In genomic region chr3:87909874-87910273, GRCm38 (mm10) we compare ENCODE assay signal across 8 mouse cellular contexts. TPM values are rescaled to one million over a fixed set of nuclear protein-coding genes. Genes with fewer than 3 reads are reported as not detected.
A peak's percentile ranks its signal among the peaks of the same experiment; 100 is the strongest.
DNase-seq lines count a peak whose midpoint lies in the region; ATAC-seq and TF ChIP-seq lines count a peak whose summit lies in the region.

No protein-coding gene starts in this region.

- peak overlapping the region; percentile 52; the same call in 1 of the 2 replicates for H3K4me3 ChIP-seq in layer of hippocampus, adult 2 months
- peak overlapping the region; percentile 99 for H3K4me3 ChIP-seq in embryonic facial prominence, embryonic 10.5 days
- H3K4me3 ChIP-seq in intestine, embryonic 14.5 days (ENCODE audit: low read depth, low read length): peak overlapping the region; percentile 36; the same call in 1 of the 2 replicates
- H3K4me3 ChIP-seq in midbrain, embryonic 12.5 days: no peak overlapping the region

- no peak for DNase-seq in layer of hippocampus, adult 2 months (ENCODE audit: low spot score in 2 of 2)
- no peak for DNase-seq in layer of hippocampus, adult 18-20 months (ENCODE audit: low spot score in 2 of 2)
- peak; percentile 21 for DNase-seq in embryonic facial prominence, embryonic 10.5 days (ENCODE audit: low spot score)
- DNase-seq in intestine, embryonic 14.5 days (ENCODE audit: low spot score): no peak
- DNase-seq in ovary, postnatal 14 days (ENCODE audit: low spot score): no peak
- DNase-seq in left cerebral cortex, postnatal 36 days (ENCODE audit: low spot score in 2 of 2): no peak
- DNase-seq in left cerebral cortex, adult 8-10 months (ENCODE audit: low spot score in 2 of 2): no peak

- peaks cover 26% of the 10 kb centered on the region for H3K36me3 ChIP-seq in embryonic facial prominence, embryonic 10.5 days (replicated peaks)
- peaks cover 18% of the 10 kb centered on the region for H3K36me3 ChIP-seq in intestine, embryonic 14.5 days (ENCODE audit: control insufficient read depth, insufficient read depth, low read length)
- peaks cover 21% of the 10 kb centered on the region for H3K36me3 ChIP-seq in midbrain, embryonic 12.5 days

- H3K4me2 ChIP-seq in intestine, embryonic 14.5 days (ENCODE audit: low read length): peak overlapping the region; percentile 49
- H3K4me2 ChIP-seq in midbrain, embryonic 12.5 days (replicated peaks): peak overlapping the region; percentile 66

- no peaks in the 10 kb centered on the region for H3K27me3 ChIP-seq in embryonic facial prominence, embryonic 10.5 days (replicated peaks; ENCODE audit: low read depth, poor library complexity, severe bottlenecking)
- no peaks in the 10 kb centered on the region for H3K27me3 ChIP-seq in intestine, embryonic 14.5 days (replicated peaks; ENCODE audit: control insufficient read depth, insufficient read depth, low read length)
- H3K27me3 ChIP-seq in midbrain, embryonic 12.5 days: no peaks in the 10 kb centered on the region

- peak overlapping the region; percentile 11 for H3K9ac ChIP-seq in intestine, embryonic 14.5 days (ENCODE audit: low read length)
- H3K9ac ChIP-seq in midbrain, embryonic 12.5 days (replicated peaks): peak overlapping the region; percentile 48

- no peaks in the 10 kb centered on the region for H3K9me3 ChIP-seq in embryonic facial prominence, embryonic 10.5 days
- no peaks in the 10 kb centered on the region for H3K9me3 ChIP-seq in intestine, embryonic 14.5 days (ENCODE audit: control insufficient read depth, low read length)
- no peaks in the 10 kb centered on the region for H3K9me3 ChIP-seq in midbrain, embryonic 12.5 days

- intact Hi-C loops in left cerebral cortex, postnatal 36 days (cut with DNase I): no loop called here

- no peak for ATAC-seq in intestine, embryonic 14.5 days (replicated peaks; ENCODE audit: low FRiP score, low TSS enrichment, low read depth)
- no peak for ATAC-seq in midbrain, embryonic 12.5 days (ENCODE audit: low FRiP score, low read depth)

- 9% methylated on average over 4 of the region's 4 CpGs for WGBS in embryonic facial prominence, embryonic 10.5 days
- WGBS in intestine, embryonic 14.5 days: 7% methylated on average over 4 of the region's 4 CpGs
- 6% methylated on average over 4 of the region's 4 CpGs for WGBS in midbrain, embryonic 12.5 days

- peaks cover 56% of the 10 kb centered on the region for H3K4me1 ChIP-seq in embryonic facial prominence, embryonic 10.5 days
- H3K4me1 ChIP-seq in intestine, embryonic 14.5 days (replicated peaks; ENCODE audit: control insufficient read depth, insufficient read depth, low read length): peaks cover 36% of the 10 kb centered on the region
- peaks cover 44% of the 10 kb centered on the region for H3K4me1 ChIP-seq in midbrain, embryonic 12.5 days

- peak overlapping the region; percentile 84 for H3K27ac ChIP-seq in layer of hippocampus, adult 2 months
- H3K27ac ChIP-seq in embryonic facial prominence, embryonic 10.5 days (replicated peaks): peak overlapping the region; percentile 99
- peak overlapping the region; percentile 72 for H3K27ac ChIP-seq in intestine, embryonic 14.5 days (ENCODE audit: low read depth)
- H3K27ac ChIP-seq in midbrain, embryonic 12.5 days (replicated peaks): peak overlapping the region; percentile 83

- TF ChIP-seq CTCF in layer of hippocampus, adult 2 months (conservative IDR thresholded peaks at IDR 0.05): no peak

RNA-seq across cellular contexts. Expression of gene Hdgf, which starts 3.8 kb away (rescaled TPM):
- 100 to 1,000 TPM; 140 to 146 TPM for total RNA-seq in layer of hippocampus, adult 2 months (2021)
- total RNA-seq in layer of hippocampus, adult 18-20 months (2021): 100 to 1,000 TPM; 144 to 153 TPM
- polyA plus RNA-seq in embryonic facial prominence, embryonic 10.5 days (2016; fragmentation: Nextera tagmentation; extraction: Ambion mirVana): 269 and 278 TPM in 2 replicates
- polyA plus RNA-seq in intestine, embryonic 14.5 days (2014; fragmentation: Nextera tagmentation; extraction: Ambion mirVana): 167 and 246 TPM in 2 replicates
- 233 and 243 TPM in 2 replicates for polyA plus RNA-seq in midbrain, embryonic 12.5 days (2016; fragmentation: Nextera tagmentation; extraction: Ambion mirVana)
- 100 to 1,000 TPM; 150 to 153 TPM for total RNA-seq in left cerebral cortex, postnatal 36 days (2021)
- total RNA-seq in left cerebral cortex, adult 8-10 months (2022): 100 to 1,000 TPM; 144 to 158 (median 146) TPM

RNA-seq across cellular contexts. Expression of gene Mrpl24, which starts 9.4 kb away (rescaled TPM):
- total RNA-seq in layer of hippocampus, adult 2 months (2021): 10 to 100 TPM; 54.3 to 55.1 TPM
- total RNA-seq in layer of hippocampus, adult 18-20 months (2021): 10 to 100 TPM; 52.3 to 55.2 TPM
- polyA plus RNA-seq in embryonic facial prominence, embryonic 10.5 days (2016; fragmentation: Nextera tagmentation; extraction: Ambion mirVana): 78.4 and 79.3 TPM in 2 replicates
- 73.3 and 74.2 TPM in 2 replicates for polyA plus RNA-seq in intestine, embryonic 14.5 days (2014; fragmentation: Nextera tagmentation; extraction: Ambion mirVana)
- 73.5 and 77.8 TPM in 2 replicates for polyA plus RNA-seq in midbrain, embryonic 12.5 days (2016; fragmentation: Nextera tagmentation; extraction: Ambion mirVana)
- total RNA-seq in left cerebral cortex, postnatal 36 days (2021): 10 to 100 TPM; 44.6 to 54.9 TPM
- total RNA-seq in left cerebral cortex, adult 8-10 months (2022): 10 to 100 TPM; 49.9 to 59.6 (median 50.5) TPM

RNA-seq across cellular contexts. Expression of gene Isg20l2, which starts 20.2 kb away (rescaled TPM):
- 10 to 100 TPM; 14.2 to 15.8 TPM for total RNA-seq in layer of hippocampus, adult 2 months (2021)
- 10 to 100 TPM; 13.9 to 15.1 TPM for total RNA-seq in layer of hippocampus, adult 18-20 months (2021)
- 78.0 and 81.3 TPM in 2 replicates for polyA plus RNA-seq in embryonic facial prominence, embryonic 10.5 days (2016; fragmentation: Nextera tagmentation; extraction: Ambion mirVana)
- polyA plus RNA-seq in intestine, embryonic 14.5 days (2014; fragmentation: Nextera tagmentation; extraction: Ambion mirVana): 32.8 and 35.9 TPM in 2 replicates
- polyA plus RNA-seq in midbrain, embryonic 12.5 days (2016; fragmentation: Nextera tagmentation; extraction: Ambion mirVana): 78.7 and 79.0 TPM in 2 replicates
- 10 to 100 TPM; 12.9 to 14.3 TPM for total RNA-seq in left cerebral cortex, postnatal 36 days (2021)
- 10 to 100 TPM; 13.8 to 14.5 (median 14.1) TPM for total RNA-seq in left cerebral cortex, adult 8-10 months (2022)

RNA-seq across cellular contexts. Expression of gene Rrnad1, which starts 20.6 kb away (rescaled TPM):
- 10 to 100 TPM; 24.7 to 27.4 TPM for total RNA-seq in layer of hippocampus, adult 2 months (2021)
- total RNA-seq in layer of hippocampus, adult 18-20 months (2021): 10 to 100 TPM; 22.3 to 22.8 TPM
- polyA plus RNA-seq in embryonic facial prominence, embryonic 10.5 days (2016; fragmentation: Nextera tagmentation; extraction: Ambion mirVana): 20.6 and 21.5 TPM in 2 replicates
- 17.9 and 21.8 TPM in 2 replicates for polyA plus RNA-seq in intestine, embryonic 14.5 days (2014; fragmentation: Nextera tagmentation; extraction: Ambion mirVana)
- 23.5 and 24.2 TPM in 2 replicates for polyA plus RNA-seq in midbrain, embryonic 12.5 days (2016; fragmentation: Nextera tagmentation; extraction: Ambion mirVana)
- total RNA-seq in left cerebral cortex, postnatal 36 days (2021): 10 to 100 TPM; 16.4 to 23.9 TPM
- total RNA-seq in left cerebral cortex, adult 8-10 months (2022): 10 to 100 TPM; 17.4 to 23.4 (median 20.6) TPM

RNA-seq across cellular contexts. Expression of gene Prcc, which starts 24.5 kb away (rescaled TPM):
- total RNA-seq in layer of hippocampus, adult 2 months (2021): 10 to 100 TPM; 58.0 to 60.0 TPM
- total RNA-seq in layer of hippocampus, adult 18-20 months (2021): 10 to 100 TPM; 56.0 to 61.0 TPM
- 19.7 and 20.6 TPM in 2 replicates for polyA plus RNA-seq in embryonic facial prominence, embryonic 10.5 days (2016; fragmentation: Nextera tagmentation; extraction: Ambion mirVana)
- polyA plus RNA-seq in intestine, embryonic 14.5 days (2014; fragmentation: Nextera tagmentation; extraction: Ambion mirVana): 14.3 and 14.7 TPM in 2 replicates
- 15.7 and 15.9 TPM in 2 replicates for polyA plus RNA-seq in midbrain, embryonic 12.5 days (2016; fragmentation: Nextera tagmentation; extraction: Ambion mirVana)
- total RNA-seq in left cerebral cortex, postnatal 36 days (2021): 10 to 100 TPM; 59.8 to 63.6 TPM
- 10 to 100 TPM; 57.8 to 60.1 (median 58.8) TPM for total RNA-seq in left cerebral cortex, adult 8-10 months (2022)
